Mouse (Mus musculus) ES-Bruce4 (cell line): ENCODE data around the gene Gm5269. TPM values are rescaled to one million over a fixed set of nuclear protein-coding genes. Genes with fewer than 3 reads are reported as not detected.

ENCODE experiments used
- H3K27ac ChIP-seq: 2 replicates; pipeline ENCODE4 v1.5.1; 2012; ENCODE audit warnings: low read length, inconsistent platforms; ENCODE audit not compliant: insufficient read depth
- H3K27me3 ChIP-seq: 2 replicates; pipeline ENCODE4 v1.6.1; 2012; ENCODE audit warnings: mild to moderate bottlenecking, low read length, inconsistent platforms; ENCODE audit not compliant: control insufficient read depth, poor library complexity, insufficient read depth, severe bottlenecking
- H3K36me3 ChIP-seq: 2 replicates; pipeline ENCODE4 v1.6.1; 2012; ENCODE audit warnings: inconsistent platforms, mild to moderate bottlenecking, low read length, moderate library complexity; ENCODE audit not compliant: control insufficient read depth, poor library complexity, insufficient read depth, severe bottlenecking
- H3K4me1 ChIP-seq: one replicate; pipeline ENCODE4 v1.8.1; 2011; ENCODE audit warnings: low read length; ENCODE audit not compliant: control insufficient read depth, insufficient read depth
- H3K4me3 ChIP-seq: 2 replicates; pipeline ENCODE4 v1.5.1; 2011; ENCODE audit warnings: low read depth, mild to moderate bottlenecking, low read length
- H3K9ac ChIP-seq: 2 replicates; pipeline ENCODE4 v1.6.1; 2012; ENCODE audit warnings: low read depth, mild to moderate bottlenecking, inconsistent platforms; ENCODE audit not compliant: poor library complexity, severe bottlenecking
- H3K9me3 ChIP-seq: replicated peaks from 2 replicates; pipeline ENCODE4 v1.6.1; 2012; ENCODE audit warnings: mild to moderate bottlenecking, low read length, inconsistent platforms; ENCODE audit not compliant: control insufficient read depth, poor library complexity, insufficient read depth, severe bottlenecking
- CTCF ChIP-seq: IDR thresholded peaks from one replicate; pipeline ENCODE4 v1.8.1; 2011; ENCODE audit warnings: low read depth, low read length
- EP300 ChIP-seq: IDR thresholded peaks from 2 replicates; pipeline ENCODE4 v1.6.1; 2011; ENCODE audit warnings: low read depth, low read length; ENCODE audit not compliant: insufficient read depth
- POLR2A ChIP-seq: IDR thresholded peaks from one replicate; pipeline ENCODE4 v1.8.1; 2011; ENCODE audit warnings: low read length; ENCODE audit not compliant: insufficient read depth
- polyA plus RNA-seq: library from polyadenylated mRNA; stranded (reverse); fragments of >200 nt; gene quantifications from 2 replicates; pipeline ENCODE4 v1.2.4, GENCODE M21; 2011; ENCODE audit warnings: low read depth; ENCODE audit not compliant: missing spikeins, insufficient read depth, insufficient read length

Gene Gm5269
- polyA plus RNA-seq, 1 experiment, result 146 TPM

GRCm38 (mm10) chr1:45865316-45865715 lies 24.8 kb downstream of the Gm5269 start:
- no peaks in the 10 kb centered on the region for H3K9me3 ChIP-seq
- H3K4me3 ChIP-seq, result no peak overlapping the region
- H3K36me3 ChIP-seq, result no peaks in the 10 kb centered on the region
- TF ChIP-seq EP300, result no peak
- no peak overlapping the region for H3K9ac ChIP-seq
- no peaks in the 10 kb centered on the region for H3K27me3 ChIP-seq
- no peaks in the 10 kb centered on the region for H3K4me1 ChIP-seq
- no peak overlapping the region for H3K27ac ChIP-seq

GRCm38 (mm10) chr1:45864564-45865014 lies 25.5 kb downstream of the Gm5269 start:
- Histone ChIP-seq H3K27me3 (no peaks in the 10 kb centered on the region), H3K9me3 (no peaks in the 10 kb centered on the region), H3K9ac (no peak overlapping the region), H3K4me3 (no peak overlapping the region), H3K36me3 (no peaks in the 10 kb centered on the region), H3K4me1 (no peaks in the 10 kb centered on the region), H3K27ac (no peak overlapping the region)
- TF ChIP-seq POLR2A, result no peak
- TF ChIP-seq CTCF, result no peak
- no peak for TF ChIP-seq EP300

GRCm38 (mm10) chr1:45863641-45864040 lies 26.4 kb downstream of the Gm5269 start:
- Histone ChIP-seq H3K9me3 (no peaks in the 10 kb centered on the region), H3K4me3 (no peak overlapping the region), H3K4me1 (no peaks in the 10 kb centered on the region), H3K27me3 (no peaks in the 10 kb centered on the region), H3K36me3 (no peaks in the 10 kb centered on the region), H3K27ac (no peak overlapping the region), H3K9ac (no peak overlapping the region)
- TF ChIP-seq POLR2A (no peak), EP300 (no peak), CTCF (no peak)

GRCm38 (mm10) chr1:45861162-45861561 lies 28.9 kb downstream of the Gm5269 start:
- Histone ChIP-seq H3K27ac (no peak overlapping the region), H3K4me1 (no peaks in the 10 kb centered on the region), H3K9ac (no peak overlapping the region), H3K36me3 (no peaks in the 10 kb centered on the region), H3K27me3 (no peaks in the 10 kb centered on the region; the same call in 1 of the 2 replicates), H3K9me3 (no peaks in the 10 kb centered on the region), H3K4me3 (no peak overlapping the region)
- no peak for TF ChIP-seq EP300
- TF ChIP-seq POLR2A, result no peak
- TF ChIP-seq CTCF, result no peak

- no peak overlapping the region for H3K9ac ChIP-seq
- no peaks in the 10 kb centered on the region for H3K36me3 ChIP-seq
- H3K27ac ChIP-seq, result no peak overlapping the region
- H3K9me3 ChIP-seq, result no peaks in the 10 kb centered on the region
- H3K4me1 ChIP-seq, result no peaks in the 10 kb centered on the region
- no peak for TF ChIP-seq CTCF
- no peak for TF ChIP-seq EP300
- no peak for TF ChIP-seq POLR2A
- no peaks in the 10 kb centered on the region; the same call in 1 of the 2 replicates for H3K27me3 ChIP-seq
- no peak overlapping the region for H3K4me3 ChIP-seq
These were observed 29.7 kb downstream of the Gm5269 start for GRCm38 (mm10) chr1:45860349-45860748.

GRCm38 (mm10) chr1:45858038-45858437 lies 32.0 kb downstream of the Gm5269 start:
- Histone ChIP-seq H3K9ac (no peak overlapping the region), H3K27ac (no peak overlapping the region), H3K36me3 (no peaks in the 10 kb centered on the region), H3K27me3 (no peaks in the 10 kb centered on the region; the same call in 1 of the 2 replicates), H3K9me3 (no peaks in the 10 kb centered on the region), H3K4me3 (no peak overlapping the region), H3K4me1 (no peaks in the 10 kb centered on the region)
- no peak for TF ChIP-seq EP300
- no peak for TF ChIP-seq CTCF
- TF ChIP-seq POLR2A, result no peak
